Mouse (Mus musculus) spleen, postnatal 14 days (tissue): Measurements from ENCODE around the gene Cdc37.

Source experiments
- DNase-seq, 2 experiments: peaks; one replicate each; pipeline ENCODE4 v3.0.0; 2021 to 2022; ENCODE audit warnings: low spot score in 2 of 2

Cdc37 gene

GRCm38 (mm10) chr9:21135941-21136381 lies 13.8 kb downstream of the Cdc37 start:
- DNase-seq, result no peak

- DNase-seq, result no peak
These were observed 14.4 kb downstream of the Cdc37 start for GRCm38 (mm10) chr9:21135329-21135890.

- no peak for DNase-seq
These were observed 15.0 kb downstream of the Cdc37 start for GRCm38 (mm10) chr9:21134595-21135328.

GRCm38 (mm10) chr9:21133064-21133707 lies 16.6 kb downstream of the Cdc37 start:
- no peak for DNase-seq

- no peak for DNase-seq
These were observed 17.5 kb downstream of the Cdc37 start for GRCm38 (mm10) chr9:21132102-21132775.

- peak; percentile 69 to 78 for DNase-seq
These were observed 18.5 kb downstream of the Cdc37 start, which contains the start of gene Tyk2 for GRCm38 (mm10) chr9:21131059-21131956. Gene Tyk2, minus strand, starts transcription at chr9:21131243.

GRCm38 (mm10) chr9:21126259-21126627 lies 23.5 kb downstream of the Cdc37 start:
- no peak for DNase-seq

GRCm38 (mm10) chr9:21125502-21126258 lies 24.1 kb downstream of the Cdc37 start:
- DNase-seq, result no peak

- DNase-seq, result no peak
These were observed 24.9 kb downstream of the Cdc37 start for GRCm38 (mm10) chr9:21124837-21125236.

- DNase-seq, result no peak
These were observed 28.3 kb downstream of the Cdc37 start for GRCm38 (mm10) chr9:21121483-21121882.

- no peak for DNase-seq
These were observed 32.7 kb downstream of the Cdc37 start for GRCm38 (mm10) chr9:21117073-21117472.

GRCm38 (mm10) chr9:21115105-21115504 lies 34.7 kb downstream of the Cdc37 start:
- DNase-seq, result no peak

GRCm38 (mm10) chr9:21114190-21114589 lies 35.6 kb downstream of the Cdc37 start:
- no peak for DNase-seq

- no peak for DNase-seq
These were observed 36.0 kb downstream of the Cdc37 start for GRCm38 (mm10) chr9:21113751-21114150.

- DNase-seq, result no peak
These were observed 42.1 kb downstream of the Cdc37 start for GRCm38 (mm10) chr9:21107607-21108237.

GRCm38 (mm10) chr9:21105760-21106564 lies 43.8 kb downstream of the Cdc37 start:
- no peak for DNase-seq

GRCm38 (mm10) chr9:21104814-21105213 lies 45.0 kb downstream of the Cdc37 start:
- DNase-seq, result no peak

- DNase-seq, result no peak
These were observed 47.7 kb downstream of the Cdc37 start for GRCm38 (mm10) chr9:21102076-21102475.

GRCm38 (mm10) chr9:21100447-21101161 lies 49.2 kb downstream of the Cdc37 start:
- no peak for DNase-seq
